Mouse (Mus musculus) T-helper 1 cell (primary cell): ENCODE measurements around the gene Tor1aip1.
"Not testable (repeated sequence)": the region's sequence is repeated elsewhere in the genome, so short reads cannot be mapped to it uniquely, and the experiment has no call there.

ENCODE experiments used
- in situ Hi-C: fragments of 300-600 bp; cut with MboI, MseI; formaldehyde crosslinking; loops from one replicate; pipeline ENCODE4 v1.15.1; 2025; ENCODE audit warnings: high pct_unique_total_duplicates

Gene Tor1aip1

GRCm38 (mm10) chr1:156035930-156036737, at the start of gene Tor1aip1:
Tor1aip1 (minus strand) TSS chr1:156036480.
- in situ Hi-C loops: no loop called here

GRCm38 (mm10) chr1:156085770-156086169, 49.5 kb upstream of the Tor1aip1 start:
- in situ Hi-C loops: loop anchor here (5.0 to 10.0 kb wide), 2 partner anchors 152 to 419 kb away; no protein-coding TSS in a partner anchor

- in situ Hi-C loops: loop anchor here (5.0 to 10.0 kb wide), 2 partner anchors 153 to 420 kb away; no protein-coding TSS in a partner anchor
Observed at GRCm38 (mm10) chr1:156084603-156085002, 48.3 kb upstream of the Tor1aip1 start.

- in situ Hi-C loops: no loop called here
Observed at GRCm38 (mm10) chr1:156077655-156078054, 41.4 kb upstream of the Tor1aip1 start.

- in situ Hi-C loops: no loop called here
Observed at GRCm38 (mm10) chr1:156076474-156076873, 40.2 kb upstream of the Tor1aip1 start.

- in situ Hi-C loops: no loop called here
Observed at GRCm38 (mm10) chr1:156074575-156074974, 38.3 kb upstream of the Tor1aip1 start.

- in situ Hi-C loops: no loop called here
Observed at GRCm38 (mm10) chr1:156073169-156073821, 37.0 kb upstream of the Tor1aip1 start.

GRCm38 (mm10) chr1:156070106-156070505, 33.8 kb upstream of the Tor1aip1 start:
- in situ Hi-C loops: no loop called here

- in situ Hi-C loops: no loop called here
Observed at GRCm38 (mm10) chr1:156066133-156066532, 29.9 kb upstream of the Tor1aip1 start.

GRCm38 (mm10) chr1:156062193-156062592, 25.9 kb upstream of the Tor1aip1 start:
- in situ Hi-C loops: no loop called here

- in situ Hi-C loops: no loop called here
Observed at GRCm38 (mm10) chr1:156058207-156058606, 21.9 kb upstream of the Tor1aip1 start.

- in situ Hi-C loops: no loop called here
Observed at GRCm38 (mm10) chr1:156046688-156047087, 10.4 kb upstream of the Tor1aip1 start.

GRCm38 (mm10) chr1:156044211-156044611, 7.9 kb upstream of the Tor1aip1 start:
- in situ Hi-C loops: no loop called here

- in situ Hi-C loops: no loop called here
Observed at GRCm38 (mm10) chr1:156043027-156043426, 6.7 kb upstream of the Tor1aip1 start.

GRCm38 (mm10) chr1:156042481-156042880, 6.2 kb upstream of the Tor1aip1 start:
- in situ Hi-C loops: no loop called here

GRCm38 (mm10) chr1:156041451-156042241, 5.4 kb upstream of the Tor1aip1 start:
- in situ Hi-C loops: no loop called here

- in situ Hi-C loops: no loop called here
Observed at GRCm38 (mm10) chr1:156040731-156041401, 4.6 kb upstream of the Tor1aip1 start.

- in situ Hi-C loops: not testable (repeated sequence)
Observed at GRCm38 (mm10) chr1:156039989-156040388, 3.7 kb upstream of the Tor1aip1 start.

- in situ Hi-C loops: no loop called here
Observed at GRCm38 (mm10) chr1:156037144-156037583, 884 bp upstream of the Tor1aip1 start.

GRCm38 (mm10) chr1:156035269-156035929, 881 bp downstream of the Tor1aip1 start, which contains the start of gene Tor1aip2:
Tor1aip2 (plus strand) TSS chr1:156035403.
- in situ Hi-C loops: no loop called here

- in situ Hi-C loops: no loop called here
Observed at GRCm38 (mm10) chr1:156034661-156035060, 1.6 kb downstream of the Tor1aip1 start.
